Mouse (Mus musculus) kidney, postnatal 14 days (tissue): ENCODE data around the gene Gm21973.
A peak's percentile ranks its signal among the peaks of the same experiment; 100 is the strongest.

Experiments
- DNase-seq: peaks from one replicate; pipeline ENCODE4 v3.0.0; 2022; ENCODE audit warnings: mixed read lengths

Gm21973 gene

GRCm38 (mm10) chr15:10325080-10325479 is at the start of gene Gm21973:
Gene Gm21973 (plus strand): TSS chr15:10325380.
- no peak for DNase-seq

GRCm38 (mm10) chr15:10276386-10276785 is 48.8 kb upstream of the Gm21973 start:
- DNase-seq: no peak

GRCm38 (mm10) chr15:10277461-10277860 is 47.7 kb upstream of the Gm21973 start:
- peak; percentile 31 for DNase-seq

- DNase-seq: peak; percentile 79
Measured at GRCm38 (mm10) chr15:10281546-10281945, 43.6 kb upstream of the Gm21973 start.

- DNase-seq: peak; percentile 12
Measured at GRCm38 (mm10) chr15:10283661-10284060, 41.5 kb upstream of the Gm21973 start.

- DNase-seq: no peak
Measured at GRCm38 (mm10) chr15:10296570-10296969, 28.6 kb upstream of the Gm21973 start.

GRCm38 (mm10) chr15:10298058-10298457 is 27.1 kb upstream of the Gm21973 start:
- DNase-seq: no peak

GRCm38 (mm10) chr15:10299467-10299866 is 25.7 kb upstream of the Gm21973 start:
- DNase-seq: no peak

GRCm38 (mm10) chr15:10306461-10306860 is 18.7 kb upstream of the Gm21973 start:
- no peak for DNase-seq

- DNase-seq: no peak
Measured at GRCm38 (mm10) chr15:10311826-10312225, 13.4 kb upstream of the Gm21973 start.

GRCm38 (mm10) chr15:10313522-10314455 is 11.4 kb upstream of the Gm21973 start:
- DNase-seq: peak; percentile 70

- DNase-seq: no peak
Measured at GRCm38 (mm10) chr15:10330626-10331025, 5.4 kb downstream of the Gm21973 start.

GRCm38 (mm10) chr15:10332566-10332965 is 7.4 kb downstream of the Gm21973 start:
- DNase-seq: peak; percentile 39

GRCm38 (mm10) chr15:10338606-10339005 is 13.4 kb downstream of the Gm21973 start:
- DNase-seq: no peak

- DNase-seq: peak; percentile 18
Measured at GRCm38 (mm10) chr15:10347044-10347443, 21.9 kb downstream of the Gm21973 start.

- peak; percentile 69 for DNase-seq
Measured at GRCm38 (mm10) chr15:10358039-10358948, 33.1 kb downstream of the Gm21973 start, which contains the start of gene Agxt2. Gene Agxt2 (plus strand): TSS chr15:10358532.

- DNase-seq: no peak
Measured at GRCm38 (mm10) chr15:10366331-10366730, 41.2 kb downstream of the Gm21973 start.

- no peak for DNase-seq
Measured at GRCm38 (mm10) chr15:10375404-10375803, 50.2 kb downstream of the Gm21973 start.

- DNase-seq: no peak
Measured at GRCm38 (mm10) chr15:10378338-10378959, 53.3 kb downstream of the Gm21973 start.

GRCm38 (mm10) chr15:10379757-10380458 is 54.7 kb downstream of the Gm21973 start:
- no peak for DNase-seq

- DNase-seq: no peak
Measured at GRCm38 (mm10) chr15:10387263-10387662, 62.1 kb downstream of the Gm21973 start.

- DNase-seq: peak; percentile 83
Measured at GRCm38 (mm10) chr15:10399795-10400194, 74.6 kb downstream of the Gm21973 start.
